15 mouse cellular contexts compared by ENCODE assay signal in the genomic region with DNA sequence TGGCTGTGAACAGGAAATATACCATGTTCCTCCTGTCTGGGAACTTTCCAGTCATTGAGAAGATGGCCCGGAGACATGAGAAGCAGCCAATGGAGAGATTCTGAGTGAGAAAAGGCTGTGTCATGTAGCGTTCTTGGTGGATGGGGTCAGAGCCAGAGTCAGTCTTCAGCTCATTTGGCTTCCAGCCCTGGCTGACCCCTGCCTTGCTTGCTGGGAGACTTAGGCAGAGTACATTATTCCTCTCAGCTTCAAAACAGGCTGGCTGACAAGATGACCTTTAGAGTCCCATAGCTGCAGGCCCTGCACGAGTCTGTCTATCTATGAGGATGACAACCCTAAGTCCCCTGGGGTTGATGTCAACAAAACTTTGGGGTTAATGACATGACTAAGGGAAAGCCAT.
DNase-seq lines count a peak whose midpoint lies in the region; ATAC-seq and TF ChIP-seq lines count a peak whose summit lies in the region.
"Had no signal": no experiment of that assay in that cellular context is flagged by ENCODE, and none has a peak within 500 bp of the region (broad histone marks: within the 10 kb centered on the region; RNA-seq: fewer than 3 reads in every experiment).

No protein-coding gene starts in this region.

- 52% methylated on average over 3 of the region's 3 CpGs for WGBS in heart, embryonic 12.5 days
- 68% methylated on average over 3 of the region's 3 CpGs for WGBS in kidney, embryonic 14.5 days
- 62% methylated on average over 3 of the region's 3 CpGs for WGBS in midbrain, postnatal 0 days
- 67% methylated on average over 3 of the region's 3 CpGs for WGBS in midbrain, embryonic 15.5 days

- no peak for ATAC-seq in heart, embryonic 12.5 days (ENCODE audit: insufficient number of reproducible peaks, low FRiP score)
- no peak for ATAC-seq in kidney, embryonic 14.5 days (ENCODE audit: low FRiP score, low TSS enrichment)
- no peak for ATAC-seq in midbrain, postnatal 0 days (ENCODE audit: low FRiP score)
- ATAC-seq in midbrain, embryonic 15.5 days (replicated peaks), result no peak
- ATAC-seq: hindbrain, embryonic 16.5 days; midbrain, embryonic 16.5 days had no signal

- H3K27me3 ChIP-seq in heart, embryonic 12.5 days (replicated peaks), result no peaks in the 10 kb centered on the region
- H3K27me3 ChIP-seq in kidney, embryonic 14.5 days (ENCODE audit: control insufficient read depth, insufficient read depth, low read length), result no peaks in the 10 kb centered on the region
- no peaks in the 10 kb centered on the region for H3K27me3 ChIP-seq in midbrain, postnatal 0 days (ENCODE audit: insufficient read depth, low read length)
- H3K27me3 ChIP-seq in midbrain, embryonic 15.5 days (replicated peaks), result no peaks in the 10 kb centered on the region
- H3K27me3 ChIP-seq: embryonic facial prominence, embryonic 15.5 days; lung, embryonic 15.5 days had no signal

- no peak overlapping the region for H3K4me2 ChIP-seq in heart, embryonic 12.5 days
- no peak overlapping the region for H3K4me2 ChIP-seq in kidney, embryonic 14.5 days (replicated peaks; ENCODE audit: low read depth, low read length)
- no peak overlapping the region for H3K4me2 ChIP-seq in midbrain, postnatal 0 days (ENCODE audit: low read depth, low read length, poor library complexity, severe bottlenecking)
- H3K4me2 ChIP-seq in midbrain, embryonic 15.5 days, result no peak overlapping the region
- H3K4me2 ChIP-seq: embryonic facial prominence, embryonic 15.5 days; lung, embryonic 15.5 days had no signal

- no peak overlapping the region for H3K4me3 ChIP-seq in heart, embryonic 12.5 days
- H3K4me3 ChIP-seq in kidney, embryonic 14.5 days (ENCODE audit: low read length), result no peak overlapping the region
- no peak overlapping the region for H3K4me3 ChIP-seq in midbrain, postnatal 0 days (ENCODE audit: low read depth, low read length)
- no peak overlapping the region for H3K4me3 ChIP-seq in midbrain, embryonic 15.5 days
- H3K4me3 ChIP-seq: embryonic facial prominence, embryonic 15.5 days; lung, embryonic 15.5 days had no signal

- no peak overlapping the region for H3K9ac ChIP-seq in heart, embryonic 12.5 days
- no peak overlapping the region for H3K9ac ChIP-seq in kidney, embryonic 14.5 days (ENCODE audit: low read depth, low read length)
- H3K9ac ChIP-seq in midbrain, postnatal 0 days (replicated peaks; ENCODE audit: low read length, poor library complexity, severe bottlenecking), result no peak overlapping the region
- no peak overlapping the region for H3K9ac ChIP-seq in midbrain, embryonic 15.5 days
- H3K9ac ChIP-seq: embryonic facial prominence, embryonic 15.5 days; lung, embryonic 15.5 days had no signal

- peaks cover 26% of the 10 kb centered on the region for H3K36me3 ChIP-seq in heart, embryonic 12.5 days
- peaks cover 11% of the 10 kb centered on the region; the same call in 1 of the 2 replicates for H3K36me3 ChIP-seq in kidney, embryonic 14.5 days (ENCODE audit: control insufficient read depth, insufficient read depth, low read length)
- H3K36me3 ChIP-seq in midbrain, postnatal 0 days (ENCODE audit: insufficient read depth, low read length), result no peaks in the 10 kb centered on the region
- H3K36me3 ChIP-seq in midbrain, embryonic 15.5 days (replicated peaks), result no peaks in the 10 kb centered on the region

- DNase-seq in heart, adult 8-10 months (ENCODE audit: low spot score), result no peak
- DNase-seq in kidney, postnatal 14 days, result peak; percentile 61
- DNase-seq in midbrain, postnatal 0 days (ENCODE audit: low spot score), result peak; percentile 36
- DNase-seq in lung, postnatal 4 days, result peak; percentile 15 to 67
- DNase-seq in cerebellum, adult 9-10 months, result no peak
- DNase-seq: cerebellum, adult 2 months; gastrocnemius, postnatal 25 days; kidney, adult 9 months had no signal

- H3K27ac ChIP-seq in heart, embryonic 12.5 days (ENCODE audit: poor library complexity, severe bottlenecking), result peak overlapping the region; percentile 9; the same call in 1 of the 2 replicates
- no peak overlapping the region for H3K27ac ChIP-seq in kidney, embryonic 14.5 days (ENCODE audit: low read depth, low read length)
- H3K27ac ChIP-seq in midbrain, postnatal 0 days (ENCODE audit: low read depth, low read length), result no peak overlapping the region
- no peak overlapping the region for H3K27ac ChIP-seq in midbrain, embryonic 15.5 days
- H3K27ac ChIP-seq: embryonic facial prominence, embryonic 15.5 days; lung, embryonic 15.5 days had no signal

- H3K9me3 ChIP-seq in heart, embryonic 12.5 days (replicated peaks), result no peaks in the 10 kb centered on the region
- no peaks in the 10 kb centered on the region for H3K9me3 ChIP-seq in kidney, embryonic 14.5 days (ENCODE audit: control insufficient read depth, low read length)
- no peaks in the 10 kb centered on the region for H3K9me3 ChIP-seq in midbrain, postnatal 0 days (ENCODE audit: low read length)
- no peaks in the 10 kb centered on the region for H3K9me3 ChIP-seq in midbrain, embryonic 15.5 days
- H3K9me3 ChIP-seq: embryonic facial prominence, embryonic 15.5 days; lung, embryonic 15.5 days had no signal

- no peak for TF ChIP-seq CTCF in midbrain, postnatal 0 days (IDR thresholded peaks at IDR 0.05)

- H3K4me1 ChIP-seq in heart, embryonic 12.5 days (replicated peaks), result peaks cover 27% of the 10 kb centered on the region
- no peaks in the 10 kb centered on the region for H3K4me1 ChIP-seq in kidney, embryonic 14.5 days (ENCODE audit: control insufficient read depth, insufficient read depth, low read length)
- H3K4me1 ChIP-seq in midbrain, postnatal 0 days (ENCODE audit: insufficient read depth, low read length), result no peaks in the 10 kb centered on the region
- peaks cover 13% of the 10 kb centered on the region for H3K4me1 ChIP-seq in midbrain, embryonic 15.5 days
- H3K4me1 ChIP-seq: lung, embryonic 15.5 days had no signal

Comparison
In these comparisons a context has a peak if more than half of its experiments do, and no peak if none do; other contexts are left out.
1. DNase-seq: peak in kidney, postnatal 14 days (single experiment), midbrain, postnatal 0 days (single experiment) and lung, postnatal 4 days (2 of 2); none in heart, adult 8-10 months (single experiment) and cerebellum, adult 9-10 months (single experiment).